Mouse (Mus musculus): ENCODE data around the gene Lhfpl3. TPM values are rescaled to one million over a fixed set of nuclear protein-coding genes. Genes with fewer than 3 reads are reported as not detected.

The Lhfpl3 gene
- polyA plus RNA-seq, 1 experiment: 18.8 TPM

DNA sequence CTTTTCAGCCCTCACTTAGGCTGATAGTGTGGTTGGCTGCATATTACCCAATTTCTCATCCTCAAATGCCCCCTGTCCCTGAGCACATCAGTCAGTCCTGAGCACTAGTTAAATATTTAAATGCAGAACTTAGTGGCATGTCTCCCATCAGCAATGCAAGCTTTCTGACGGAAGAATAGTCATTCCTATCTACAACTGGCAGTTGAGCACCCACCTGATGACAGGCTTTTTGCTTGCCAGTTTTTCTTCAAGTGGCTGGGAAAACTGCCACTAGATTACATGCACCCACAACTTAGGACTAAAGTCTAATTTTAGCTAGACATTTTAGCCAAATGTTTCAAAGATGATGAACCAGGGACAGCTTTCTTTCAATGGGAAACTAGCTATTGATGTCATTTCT is 260.3 kb downstream of the Lhfpl3 start:
- no peak overlapping the region for H3K4me3 ChIP-seq (ENCODE audit: insufficient read depth, low read length)
- H3K4me1 ChIP-seq (ENCODE audit: control insufficient read depth, insufficient read depth, low read length): no peaks in the 10 kb centered on the region; the same call in 1 of the 2 replicates
- TF ChIP-seq CTCF (IDR thresholded peaks at IDR 0.05; ENCODE audit: extremely low read depth, insufficient read depth, low read length) (no peak), POLR2A (IDR thresholded peaks at IDR 0.05; ENCODE audit: extremely low read depth, insufficient read depth, low read length) (no peak)
- no peak overlapping the region for H3K27ac ChIP-seq (ENCODE audit: insufficient read depth, low read length)

DNA sequence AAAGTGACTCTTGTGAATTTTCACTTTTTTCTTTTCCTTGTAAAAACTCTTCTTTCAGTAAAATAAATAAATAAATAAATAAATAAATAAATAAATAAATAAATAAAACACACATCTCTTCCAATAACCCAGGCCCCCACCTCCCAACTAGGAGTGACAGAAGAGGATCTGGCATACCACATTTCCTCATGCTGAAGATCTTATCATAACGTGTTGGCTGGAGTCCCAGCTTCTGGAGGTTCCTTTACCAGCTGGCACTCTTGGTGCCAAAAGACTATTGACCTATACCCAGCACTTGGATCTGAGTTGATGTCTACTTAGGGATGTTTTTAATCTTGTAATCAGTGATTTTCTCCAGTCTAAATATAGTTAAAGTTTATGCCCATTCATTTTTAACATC is 264.6 kb downstream of the Lhfpl3 start:
- no peak overlapping the region for H3K27ac ChIP-seq (ENCODE audit: insufficient read depth, low read length)
- TF ChIP-seq CTCF (IDR thresholded peaks at IDR 0.05; ENCODE audit: extremely low read depth, insufficient read depth, low read length) (no peak), POLR2A (IDR thresholded peaks at IDR 0.05; ENCODE audit: extremely low read depth, insufficient read depth, low read length) (no peak)

DNA sequence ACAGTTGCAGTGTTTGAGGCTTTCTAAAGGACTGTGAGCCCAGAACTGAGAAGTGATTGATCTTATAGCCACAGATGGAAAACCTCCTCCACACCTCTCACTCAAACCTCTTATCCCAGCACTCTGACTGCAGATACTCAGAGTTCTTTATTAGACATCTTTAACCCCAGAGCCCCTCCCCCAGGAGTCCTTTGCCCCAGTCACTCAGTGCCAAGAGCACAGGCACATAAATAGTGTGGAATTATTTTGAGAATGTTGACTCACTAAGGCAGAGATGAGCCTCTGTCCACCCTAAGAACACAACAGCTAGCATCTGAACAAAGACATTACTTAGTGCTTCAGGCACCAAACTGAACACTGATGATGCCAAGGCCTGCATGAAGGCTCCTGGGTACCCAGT is 268.1 kb downstream of the Lhfpl3 start:
- no peak for TF ChIP-seq CTCF (IDR thresholded peaks at IDR 0.05; ENCODE audit: extremely low read depth, insufficient read depth, low read length)
- no peak for TF ChIP-seq POLR2A (IDR thresholded peaks at IDR 0.05; ENCODE audit: extremely low read depth, insufficient read depth, low read length)
- H3K27ac ChIP-seq (ENCODE audit: insufficient read depth, low read length): no peak overlapping the region
- H3K4me1 ChIP-seq (ENCODE audit: control insufficient read depth, insufficient read depth, low read length): no peaks in the 10 kb centered on the region
- H3K4me3 ChIP-seq (ENCODE audit: insufficient read depth, low read length): no peak overlapping the region

More for the DNA sequence above, 264.6 kb downstream of the Lhfpl3 start:
- no peaks in the 10 kb centered on the region for H3K4me1 ChIP-seq (ENCODE audit: control insufficient read depth, insufficient read depth, low read length)
- H3K4me3 ChIP-seq (ENCODE audit: insufficient read depth, low read length): no peak overlapping the region

DNA sequence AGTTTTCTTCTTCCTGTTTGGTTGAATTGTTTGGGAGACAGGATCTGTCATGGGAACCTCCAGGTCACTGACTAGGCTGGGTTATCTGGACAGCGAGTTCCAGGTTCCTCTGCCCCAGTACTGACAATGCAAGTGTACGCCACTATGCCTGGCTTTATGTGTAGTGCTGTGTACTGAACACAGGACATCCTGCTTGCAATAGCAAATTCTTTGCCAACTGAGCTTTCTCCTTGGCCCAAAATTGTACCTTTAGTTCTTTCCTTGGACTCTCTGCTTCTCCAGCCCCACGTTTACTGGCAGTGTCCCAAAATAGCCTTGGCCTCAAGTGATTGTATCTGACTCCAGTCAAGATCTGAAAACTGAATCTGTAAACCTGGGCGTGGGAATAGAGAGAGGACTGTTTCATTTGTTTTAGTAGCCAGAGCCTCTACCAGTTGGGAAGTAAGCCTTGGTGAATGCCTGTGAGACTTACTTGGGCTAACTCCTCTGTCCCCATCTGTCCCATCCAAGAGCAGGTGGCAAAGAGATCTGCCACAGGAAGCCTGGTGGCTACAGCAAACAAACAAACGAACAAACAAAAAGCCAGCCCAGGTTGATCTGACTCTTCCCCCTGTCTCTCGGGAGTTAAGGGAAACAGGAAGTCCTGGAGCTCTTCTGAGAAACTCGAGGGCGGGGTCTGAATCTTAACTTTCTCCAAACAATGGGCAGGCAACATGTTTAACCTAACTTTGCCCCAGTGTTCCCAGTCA is 269.9 kb downstream of the Lhfpl3 start:
- no peak overlapping the region for H3K4me3 ChIP-seq (ENCODE audit: insufficient read depth, low read length)
- H3K4me1 ChIP-seq (ENCODE audit: control insufficient read depth, insufficient read depth, low read length): no peaks in the 10 kb centered on the region
- no peak overlapping the region for H3K27ac ChIP-seq (ENCODE audit: insufficient read depth, low read length)
- TF ChIP-seq CTCF (IDR thresholded peaks at IDR 0.05; ENCODE audit: extremely low read depth, insufficient read depth, low read length) (no peak), POLR2A (IDR thresholded peaks at IDR 0.05; ENCODE audit: extremely low read depth, insufficient read depth, low read length) (no peak)

DNA sequence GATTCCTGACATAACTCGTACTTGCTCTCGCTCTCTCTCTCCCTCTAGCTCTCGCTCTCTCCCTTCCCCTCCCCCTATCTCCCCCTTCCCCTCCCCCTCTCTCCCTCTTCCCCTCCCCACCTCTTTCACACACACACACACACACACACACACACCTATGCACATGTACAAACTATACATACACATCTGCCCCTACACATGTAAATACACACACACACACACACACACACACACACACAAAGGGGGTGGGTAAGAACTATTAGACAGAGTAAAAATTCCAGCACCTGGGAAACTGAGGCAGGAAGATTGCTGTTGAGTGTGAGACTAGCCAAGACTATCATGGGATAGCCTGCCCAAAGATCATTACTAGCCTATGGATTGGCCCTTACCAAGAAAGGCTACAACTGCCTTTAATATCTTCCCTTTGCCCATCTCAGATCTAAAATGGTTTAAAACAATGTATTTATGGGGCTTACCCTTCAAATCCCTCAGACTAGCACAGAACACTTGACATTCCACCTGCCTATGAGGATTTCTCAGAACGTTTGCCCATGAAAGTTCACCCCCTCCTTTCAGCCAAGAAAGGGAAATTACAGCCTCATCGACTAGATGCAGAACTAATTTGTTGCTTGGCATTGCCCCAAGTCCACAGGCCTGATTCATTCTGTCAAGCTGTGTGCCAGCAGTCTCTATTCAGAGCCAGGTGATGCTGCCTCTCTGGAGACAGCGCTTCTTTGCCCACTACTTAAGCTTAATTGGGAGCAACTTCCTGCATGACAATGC is 289.3 kb downstream of the Lhfpl3 start:
- no peak for TF ChIP-seq POLR2A (IDR thresholded peaks at IDR 0.05; ENCODE audit: extremely low read depth, insufficient read depth, low read length)
- no peak overlapping the region for H3K27ac ChIP-seq (ENCODE audit: insufficient read depth, low read length)
- no peaks in the 10 kb centered on the region for H3K4me1 ChIP-seq (ENCODE audit: control insufficient read depth, insufficient read depth, low read length)
- no peak overlapping the region for H3K4me3 ChIP-seq (ENCODE audit: insufficient read depth, low read length)

DNA sequence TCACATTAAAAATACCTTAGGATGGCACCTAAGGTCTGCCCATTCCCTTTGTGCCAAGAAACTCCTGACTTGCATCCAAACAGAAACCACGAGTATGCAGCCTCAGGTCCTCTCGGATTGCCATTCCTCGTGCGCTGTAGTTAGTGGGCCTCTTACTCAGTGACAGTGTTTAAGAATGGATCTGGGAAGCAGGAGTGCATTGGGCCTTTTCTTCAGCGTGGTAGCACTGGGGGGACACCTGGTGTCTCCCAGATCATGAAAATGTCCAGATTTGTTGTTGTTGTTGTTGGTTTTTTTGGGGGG is 289.8 kb downstream of the Lhfpl3 start:
- H3K4me1 ChIP-seq (ENCODE audit: control insufficient read depth, insufficient read depth, low read length): no peaks in the 10 kb centered on the region; the same call in 1 of the 2 replicates
- TF ChIP-seq CTCF (IDR thresholded peaks at IDR 0.05; ENCODE audit: extremely low read depth, insufficient read depth, low read length) (no peak), POLR2A (IDR thresholded peaks at IDR 0.05; ENCODE audit: extremely low read depth, insufficient read depth, low read length) (no peak)
- H3K27ac ChIP-seq (ENCODE audit: insufficient read depth, low read length): no peak overlapping the region
- H3K4me3 ChIP-seq (ENCODE audit: insufficient read depth, low read length): no peak overlapping the region

DNA sequence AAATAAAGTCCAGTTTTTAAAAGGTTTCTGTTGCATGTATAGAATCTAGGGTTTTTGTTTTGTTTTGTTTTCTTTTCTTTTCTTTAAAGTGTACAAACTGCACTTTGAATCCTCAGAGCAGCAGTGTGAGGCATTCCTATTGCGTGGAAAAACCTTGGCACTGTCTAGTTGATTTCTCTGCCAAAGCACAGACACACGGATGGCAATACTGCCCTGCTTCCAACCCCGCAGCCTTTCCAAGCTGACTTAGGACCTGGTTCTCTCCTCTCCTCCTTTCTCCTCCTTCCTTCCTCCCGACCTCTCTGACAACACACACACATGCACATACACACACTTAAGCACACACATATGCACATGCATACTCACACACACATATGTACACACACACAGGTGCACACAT is 294.6 kb downstream of the Lhfpl3 start:
- H3K27ac ChIP-seq (ENCODE audit: insufficient read depth, low read length): no peak overlapping the region
- no peaks in the 10 kb centered on the region; the same call in 1 of the 2 replicates for H3K4me1 ChIP-seq (ENCODE audit: control insufficient read depth, insufficient read depth, low read length)

DNA sequence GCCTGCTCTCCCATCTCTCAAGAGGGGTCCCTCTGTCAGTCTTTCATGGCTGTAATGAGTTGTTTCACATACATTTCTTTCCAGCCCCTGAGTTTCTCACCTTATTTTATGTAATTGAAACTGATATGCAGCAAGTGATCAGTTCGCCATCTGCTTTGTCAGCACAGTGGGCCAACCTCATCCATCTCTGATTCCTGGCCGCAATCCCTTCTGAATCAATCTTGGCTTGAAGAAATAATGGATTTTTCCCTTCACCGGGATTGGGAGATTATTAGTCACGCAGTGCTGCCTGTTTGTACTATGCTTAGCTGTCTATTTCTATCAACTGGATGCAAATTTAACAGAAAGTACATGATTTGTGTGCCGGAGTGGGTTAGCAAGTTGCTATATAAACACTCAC is 297.0 kb downstream of the Lhfpl3 start:
- TF ChIP-seq CTCF (IDR thresholded peaks at IDR 0.05; ENCODE audit: extremely low read depth, insufficient read depth, low read length) (no peak), POLR2A (IDR thresholded peaks at IDR 0.05; ENCODE audit: extremely low read depth, insufficient read depth, low read length) (no peak)
- no peak overlapping the region for H3K27ac ChIP-seq (ENCODE audit: insufficient read depth, low read length)
- no peak overlapping the region for H3K4me3 ChIP-seq (ENCODE audit: insufficient read depth, low read length)
- H3K4me1 ChIP-seq (ENCODE audit: control insufficient read depth, insufficient read depth, low read length): no peaks in the 10 kb centered on the region; the same call in 1 of the 2 replicates

More for the DNA sequence above, 294.6 kb downstream of the Lhfpl3 start:
- TF ChIP-seq POLR2A (IDR thresholded peaks at IDR 0.05; ENCODE audit: extremely low read depth, insufficient read depth, low read length): no peak
- TF ChIP-seq CTCF (IDR thresholded peaks at IDR 0.05; ENCODE audit: extremely low read depth, insufficient read depth, low read length): no peak
- no peak overlapping the region for H3K4me3 ChIP-seq (ENCODE audit: insufficient read depth, low read length)

DNA sequence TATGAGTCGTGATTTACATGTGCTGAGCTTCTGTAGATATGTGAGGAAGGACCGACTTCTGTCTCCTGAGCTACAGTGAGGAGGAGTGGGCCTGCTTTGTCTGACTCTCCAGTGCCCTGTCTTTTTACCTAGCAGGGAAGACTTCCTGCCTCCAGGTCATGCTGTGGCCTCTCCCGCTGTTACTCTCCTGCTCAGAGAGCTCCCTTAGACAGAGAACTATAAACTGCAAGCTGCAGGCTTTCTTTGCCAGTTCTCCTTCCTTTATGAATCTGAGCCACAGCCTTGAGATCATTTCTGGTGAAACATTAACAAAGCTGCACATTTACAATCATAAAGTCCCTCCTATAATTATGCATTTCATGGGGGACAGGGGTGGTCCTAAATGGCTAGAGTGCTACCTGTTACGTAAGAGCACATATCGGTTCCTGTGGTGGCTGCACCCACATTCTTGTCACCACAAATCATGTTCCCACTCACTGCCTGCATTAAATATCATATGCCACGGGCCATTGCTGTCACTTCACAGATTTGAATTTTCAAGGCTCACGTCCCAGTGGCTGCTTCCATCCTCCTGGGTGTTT is 303.3 kb downstream of the Lhfpl3 start:
- no peak for TF ChIP-seq POLR2A (IDR thresholded peaks at IDR 0.05; ENCODE audit: extremely low read depth, insufficient read depth, low read length)
- TF ChIP-seq CTCF (IDR thresholded peaks at IDR 0.05; ENCODE audit: extremely low read depth, insufficient read depth, low read length): no peak
- Histone ChIP-seq H3K27ac (ENCODE audit: insufficient read depth, low read length) (no peak overlapping the region), H3K4me1 (ENCODE audit: control insufficient read depth, insufficient read depth, low read length) (no peaks in the 10 kb centered on the region), H3K4me3 (ENCODE audit: insufficient read depth, low read length) (no peak overlapping the region)
